Mouse (Mus musculus) brain, embryonic 14.5 days (tissue): ENCODE data around the gene Tnfrsf25.

Experiments used
- CTCF ChIP-seq: fragments of 200-500 bp; IDR thresholded peaks from 2 replicates; pipeline ENCODE4 v1.5.1; 2012; ENCODE audit warnings: inconsistent platforms, mild to moderate bottlenecking, moderate library complexity, borderline replicate concordance; ENCODE audit not compliant: insufficient read depth, insufficient read length; ENCODE audit errors: extremely low read depth
- POLR2A ChIP-seq: fragments of 200-500 bp; IDR thresholded peaks from 2 replicates; pipeline ENCODE4 v1.6.1; 2012; ENCODE audit warnings: mild to moderate bottlenecking, inconsistent platforms, borderline replicate concordance; ENCODE audit not compliant: poor library complexity, insufficient read depth, insufficient read length, severe bottlenecking; ENCODE audit errors: extremely low read depth

- TF ChIP-seq POLR2A (no peak), CTCF (no peak)
These were observed 1.8 kb downstream of the Tnfrsf25 start for GRCm38 (mm10) chr4:152117538-152117937.
